Mouse (Mus musculus) kidney, postnatal 36 days (tissue): Measurements from ENCODE around the gene Magi2.
A peak's percentile ranks its signal among the peaks of the same experiment; 100 is the strongest.

Experiments used
- DNase-seq, 2 experiments: peaks; one replicate each; pipeline ENCODE4 v3.0.0; 2021 to 2022; ENCODE audit warnings: mixed read lengths in 2 of 2

Gene Magi2

DNA sequence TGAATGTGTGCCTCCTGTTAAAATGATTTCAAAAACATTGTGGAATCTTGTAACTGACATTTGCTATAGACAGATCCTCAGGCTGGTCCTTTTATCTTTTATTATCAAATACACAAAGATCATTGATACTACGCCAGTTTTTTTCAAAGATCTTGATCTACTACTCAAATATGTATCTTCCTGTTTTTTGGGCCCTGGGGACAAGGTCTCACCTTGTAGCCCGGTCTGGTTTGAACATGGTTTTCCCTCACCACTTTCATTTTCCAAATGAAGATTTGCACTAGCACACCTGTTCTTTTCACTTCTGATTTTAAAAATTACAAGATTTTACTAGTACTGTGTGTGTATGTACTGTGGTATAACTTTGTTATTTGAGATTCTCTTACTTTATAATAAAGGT, 745.9 kb downstream of the Magi2 start:
- DNase-seq: no peak

DNA sequence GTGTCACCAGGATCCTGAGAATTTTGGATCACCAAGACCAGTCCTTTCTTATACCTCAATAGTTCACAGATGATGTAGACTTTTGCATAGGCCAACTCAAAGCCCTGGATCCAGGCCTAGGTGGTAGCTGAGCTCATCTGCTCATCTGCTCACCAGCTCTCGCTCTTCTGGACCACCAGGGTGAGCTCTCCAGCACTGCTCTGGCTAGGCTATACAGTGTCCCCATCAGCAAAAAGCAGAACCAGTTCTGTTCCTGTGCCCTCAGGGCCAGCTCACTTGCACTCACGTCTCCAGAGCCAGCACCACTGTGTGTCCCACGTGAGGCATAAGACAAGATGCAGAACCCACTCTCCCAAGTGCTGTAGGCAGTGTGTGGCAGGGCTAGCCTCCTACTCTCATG, 747.0 kb downstream of the Magi2 start:
- DNase-seq: no peak

DNA sequence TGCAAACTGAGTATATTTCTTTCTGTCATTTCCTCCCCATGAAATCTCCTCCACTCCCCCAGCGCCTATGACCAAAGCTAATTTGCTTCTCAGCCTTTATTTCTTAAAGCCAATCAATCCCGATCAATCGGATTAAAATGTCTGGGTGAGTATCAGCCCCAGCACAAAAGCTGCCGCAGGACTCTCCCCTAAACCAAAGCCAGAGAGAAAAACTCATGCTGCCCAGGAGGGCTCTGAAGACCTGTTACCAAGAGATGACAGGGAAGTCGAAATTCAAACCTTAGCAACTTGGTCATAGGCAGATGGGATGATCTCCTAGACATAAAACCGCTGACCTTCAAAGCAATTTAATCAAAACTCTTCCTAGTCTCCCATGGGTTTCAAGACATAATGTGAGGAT, 754.7 kb downstream of the Magi2 start:
- no peak for DNase-seq

DNA sequence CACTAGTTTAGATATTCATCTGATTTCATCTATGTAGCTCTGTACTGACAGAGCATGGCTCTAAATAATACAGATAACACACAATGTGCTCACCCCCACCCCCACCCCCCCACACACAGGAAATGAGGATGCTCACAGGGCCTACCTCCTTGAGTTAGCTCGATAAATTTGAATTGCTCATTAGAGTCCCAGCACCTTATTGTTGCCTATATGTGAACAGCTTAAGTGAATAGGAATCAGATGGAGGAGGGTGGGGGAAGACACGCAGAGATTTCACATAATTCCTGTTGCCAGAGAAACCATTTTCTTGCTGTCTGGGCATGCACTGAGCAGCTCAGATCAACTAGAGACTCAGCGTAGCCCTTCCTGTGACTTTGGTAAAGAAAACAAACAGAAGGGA, 755.2 kb downstream of the Magi2 start:
- no peak for DNase-seq

DNA sequence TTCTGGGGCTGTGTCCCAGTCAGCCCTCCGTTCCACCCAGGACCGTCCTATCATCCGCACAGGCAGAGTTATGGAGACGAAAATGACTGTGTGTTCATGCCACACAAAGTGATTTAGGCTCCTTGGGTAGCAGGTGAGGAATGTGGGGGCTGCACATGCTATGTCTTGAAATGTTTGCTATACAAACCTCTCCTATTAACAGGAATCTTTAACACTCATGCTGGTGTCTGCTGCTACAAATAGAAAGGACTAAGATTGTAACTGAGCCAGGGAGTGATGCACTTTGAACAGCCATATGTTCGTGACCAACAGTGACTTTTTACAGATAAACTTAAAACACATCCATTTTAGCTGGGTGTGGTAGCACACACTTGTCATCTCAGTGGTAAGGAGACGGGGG, 772.6 kb downstream of the Magi2 start:
- DNase-seq: no peak

DNA sequence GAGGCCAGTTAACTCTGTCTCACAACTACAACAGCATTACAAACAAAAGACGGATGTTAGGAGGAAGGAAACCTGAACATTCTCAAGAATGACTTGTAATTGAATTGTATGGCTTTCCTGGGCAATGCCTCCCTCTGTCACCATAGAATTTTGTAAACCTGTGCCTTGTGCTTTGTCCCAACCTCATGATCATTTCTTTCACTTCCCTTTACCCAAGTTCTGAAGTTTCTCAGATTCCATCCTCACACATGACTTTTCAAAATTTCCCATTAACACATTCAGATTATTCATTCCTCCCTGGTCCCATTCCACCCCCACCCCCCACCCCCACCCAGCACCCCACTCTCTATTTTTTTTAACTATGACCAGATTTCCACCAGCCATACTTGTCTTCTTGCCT, 773.1 kb downstream of the Magi2 start:
- no peak for DNase-seq

DNA sequence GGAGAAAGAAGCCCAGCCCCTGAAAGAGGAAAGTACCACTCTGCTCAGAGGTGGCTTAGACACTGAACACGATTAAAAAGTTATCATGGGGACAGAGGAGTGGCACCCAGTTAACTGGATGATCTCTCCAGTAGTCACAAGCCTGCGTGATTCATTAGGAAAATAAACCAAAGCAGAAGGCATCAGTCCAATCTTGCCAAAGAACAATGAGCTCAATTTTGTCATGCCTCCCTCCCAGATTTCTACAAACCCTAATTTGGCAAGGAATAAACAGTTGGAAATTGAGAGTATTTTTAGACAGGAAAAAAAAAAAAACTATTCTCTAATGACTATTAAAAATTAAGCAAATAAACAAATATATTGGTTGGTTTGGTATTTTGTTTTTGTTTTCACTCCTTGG, 779.8 kb downstream of the Magi2 start:
- DNase-seq: no peak

DNA sequence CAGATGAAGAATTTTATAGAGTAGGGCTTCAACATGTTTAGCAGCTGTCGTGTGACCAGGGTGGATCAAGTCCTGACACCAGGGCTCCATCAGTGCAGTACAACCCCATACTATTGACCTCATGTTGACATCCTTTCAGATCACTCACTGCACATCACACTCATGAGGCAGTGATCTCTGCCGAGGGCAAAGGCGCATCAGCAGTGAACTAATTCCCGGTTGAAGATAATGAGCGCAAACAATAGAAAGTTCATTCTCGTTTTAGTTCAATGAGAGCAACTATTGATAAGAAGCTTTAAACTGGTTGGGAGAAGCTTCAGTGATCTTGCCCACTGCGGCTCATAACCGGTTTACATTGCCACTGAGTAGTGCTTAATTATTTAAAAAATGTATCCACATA, 780.4 kb downstream of the Magi2 start:
- DNase-seq: no peak

DNA sequence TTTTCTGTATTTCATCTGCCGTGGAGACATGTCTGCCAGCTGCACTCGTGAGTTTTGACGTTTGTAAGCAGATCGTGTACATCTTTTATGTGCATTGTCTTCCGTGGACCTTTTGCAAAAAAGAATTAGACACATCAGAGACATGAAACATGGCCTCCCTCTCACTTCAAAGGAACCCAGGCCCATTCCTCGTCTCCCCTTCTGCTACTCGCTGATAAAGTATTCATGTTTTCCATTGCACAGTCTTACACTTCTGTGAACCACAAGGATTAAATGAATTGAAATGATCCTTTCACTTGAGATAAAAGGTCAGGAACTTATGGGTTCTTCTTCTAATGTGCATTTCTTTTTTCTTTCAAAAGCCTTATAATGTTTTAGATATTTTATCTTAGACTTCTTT, 783.4 kb downstream of the Magi2 start:
- DNase-seq: no peak

DNA sequence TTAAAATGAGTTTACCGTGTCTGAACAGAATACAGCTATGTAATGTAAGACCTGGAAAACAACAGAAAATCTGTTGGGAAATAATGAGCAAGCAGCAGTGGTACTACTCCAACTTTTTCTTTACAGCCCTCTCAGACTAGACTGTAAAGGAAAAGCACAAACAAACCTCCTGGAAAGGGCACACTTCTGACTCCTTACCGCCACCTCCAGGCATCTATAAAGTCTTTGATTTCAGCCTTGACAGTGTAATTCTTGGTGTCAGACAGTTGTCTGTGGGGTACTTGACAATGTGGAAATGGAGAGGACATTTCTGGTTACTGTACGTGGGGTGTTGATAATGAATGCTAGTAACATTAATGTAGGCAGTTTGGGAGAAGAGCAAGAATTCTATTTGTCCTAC, 791.2 kb downstream of the Magi2 start:
- DNase-seq: peak in 1 of 2 experiments; percentile 2

DNA sequence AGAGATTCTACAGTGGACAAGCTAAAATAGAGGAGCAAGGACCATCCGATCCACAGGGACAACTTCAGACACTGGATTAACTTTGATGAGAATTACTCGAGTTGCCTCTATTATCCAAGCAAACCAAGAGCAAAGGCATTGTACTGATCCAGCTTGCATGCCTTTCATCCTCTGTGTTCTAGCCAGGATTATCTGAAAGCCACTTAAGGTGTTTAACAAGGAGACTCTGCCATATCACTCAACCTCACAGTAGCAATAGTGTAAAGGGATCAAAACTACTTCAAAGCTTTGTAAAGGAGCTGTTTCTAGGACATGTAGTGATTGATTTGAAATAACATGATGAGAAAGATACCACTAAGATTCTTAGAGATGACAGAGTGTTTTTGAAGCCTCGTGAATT, 819.8 kb downstream of the Magi2 start:
- DNase-seq: no peak

DNA sequence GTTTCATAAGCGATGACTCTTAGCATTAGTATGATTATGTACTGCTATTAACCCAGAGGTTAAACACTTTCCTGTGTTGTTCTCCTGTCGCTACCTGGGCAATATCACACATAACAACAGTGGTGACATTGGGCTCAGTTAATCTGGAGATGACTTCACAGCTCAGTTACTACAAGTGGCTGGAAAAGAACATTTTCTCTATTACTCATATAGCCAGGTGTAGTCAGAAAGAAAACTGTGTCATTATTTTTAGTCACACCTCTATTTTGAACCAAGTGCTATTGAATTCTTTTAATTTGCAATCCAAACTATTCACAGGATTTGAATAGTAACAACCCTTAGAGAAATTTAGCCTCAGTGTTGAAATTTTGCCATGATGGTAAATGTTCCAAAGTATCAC, 821.5 kb downstream of the Magi2 start:
- no peak for DNase-seq

DNA sequence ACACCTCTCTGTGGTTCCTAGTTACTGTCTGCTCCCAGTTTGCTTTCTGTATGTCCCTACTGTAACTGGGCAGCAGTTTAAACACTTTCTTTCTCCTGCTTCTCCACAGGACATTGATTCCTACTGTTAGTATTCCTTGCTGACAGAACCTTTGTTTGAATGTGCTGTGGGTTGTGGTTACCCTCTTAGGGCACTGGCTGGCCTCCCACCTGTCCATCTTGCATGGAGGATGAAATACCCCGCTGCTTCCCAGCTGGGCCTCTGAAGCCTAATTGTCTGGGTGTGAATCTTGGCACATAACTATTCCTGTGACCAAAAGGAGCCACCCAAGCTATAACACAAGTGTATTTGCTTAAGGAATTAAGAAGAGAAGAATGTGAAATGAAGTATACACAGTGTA, 823.4 kb downstream of the Magi2 start:
- no peak for DNase-seq

DNA sequence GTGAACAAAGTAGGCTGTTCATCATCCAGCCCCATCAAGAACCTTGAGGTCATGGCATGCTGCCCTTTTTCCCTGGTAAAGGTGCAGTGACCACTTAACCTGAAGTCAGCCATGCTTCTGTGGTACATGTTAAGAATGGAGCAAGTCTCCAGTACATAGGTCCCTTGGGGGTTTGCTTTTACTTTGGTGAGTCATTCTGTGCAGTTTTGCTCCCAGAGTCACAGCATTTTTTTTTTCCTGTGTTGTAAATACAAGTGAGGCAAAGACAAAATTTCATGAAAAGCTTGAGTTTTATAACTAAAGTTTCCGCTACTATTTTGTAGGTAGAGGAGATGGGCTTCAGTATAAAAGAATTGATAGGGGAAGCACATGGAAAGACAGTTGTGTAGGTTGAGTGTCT, 828.2 kb downstream of the Magi2 start:
- no peak for DNase-seq

DNA sequence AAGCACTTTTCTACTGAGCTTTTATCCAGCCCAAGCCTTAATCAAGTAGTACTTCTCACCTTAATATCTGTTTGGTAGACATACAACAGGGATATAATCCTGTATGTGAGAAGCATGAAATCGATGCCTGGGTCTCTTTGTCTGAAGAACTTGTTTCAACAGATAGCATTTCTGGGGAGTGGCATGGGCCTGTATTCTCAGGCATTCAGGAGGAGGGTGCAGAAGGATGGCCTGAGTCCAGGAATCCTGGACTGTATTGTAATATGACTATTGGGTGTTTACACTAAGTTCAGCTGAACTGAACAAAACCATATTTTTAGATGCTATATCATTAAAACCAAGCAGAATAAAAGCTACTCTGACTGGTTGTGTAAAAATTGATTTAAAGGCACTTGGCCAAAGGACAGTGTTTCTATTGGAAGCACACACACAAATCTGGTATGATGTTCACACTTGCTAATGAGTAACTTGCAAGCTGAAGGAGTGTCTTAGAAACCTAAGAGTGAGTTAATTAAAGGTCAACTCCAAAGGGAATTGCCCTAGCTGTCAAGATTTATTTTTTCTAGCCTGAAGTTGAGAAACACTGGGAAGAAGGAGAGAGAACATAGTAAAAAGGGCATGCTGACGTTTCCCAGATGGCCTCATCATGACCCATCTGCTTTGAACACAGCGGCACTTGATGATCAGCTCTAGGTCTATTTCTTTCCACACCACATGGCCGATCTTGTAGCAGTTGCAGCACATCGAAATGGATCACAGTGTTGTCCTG, 829.4 kb downstream of the Magi2 start:
- DNase-seq: peak in 1 of 2 experiments; percentile 46

DNA sequence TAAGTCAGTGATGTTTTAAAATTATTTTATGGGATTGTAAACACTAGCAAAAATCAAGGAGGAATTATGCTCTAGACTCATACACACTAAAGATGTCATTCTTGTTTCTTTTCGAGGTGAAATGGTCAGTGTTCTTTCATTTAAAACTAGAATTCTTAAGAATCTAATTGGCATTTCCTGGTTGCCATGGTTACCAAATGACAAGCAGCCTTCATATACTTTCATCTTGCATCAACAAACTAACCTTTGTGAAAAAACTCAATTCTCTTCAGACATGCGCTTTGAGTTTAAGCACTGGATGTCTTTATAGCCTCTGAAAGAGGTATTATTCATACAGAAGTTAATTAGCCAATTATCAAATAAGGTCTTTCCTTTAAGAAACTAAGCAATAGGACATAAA, 830.0 kb downstream of the Magi2 start:
- no peak for DNase-seq

DNA sequence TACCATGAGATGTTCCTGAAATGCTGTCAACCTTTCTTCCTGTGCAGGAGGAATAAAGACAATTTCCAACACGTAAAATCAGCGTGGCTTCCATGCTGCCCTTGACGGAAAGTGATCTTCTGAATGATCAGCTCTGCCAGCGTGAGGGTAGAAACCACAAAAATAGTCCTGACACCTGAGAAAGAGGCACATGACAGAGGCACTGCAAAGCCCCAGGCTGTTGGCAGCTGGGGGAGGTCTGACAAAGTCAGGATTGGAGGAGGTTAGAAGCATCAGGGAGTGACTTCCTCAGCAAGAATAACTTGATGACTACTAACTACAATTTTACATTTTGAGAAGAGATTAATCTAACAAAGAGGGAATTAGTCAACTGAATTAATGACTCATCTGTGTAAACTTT, 835.2 kb downstream of the Magi2 start:
- no peak for DNase-seq

DNA sequence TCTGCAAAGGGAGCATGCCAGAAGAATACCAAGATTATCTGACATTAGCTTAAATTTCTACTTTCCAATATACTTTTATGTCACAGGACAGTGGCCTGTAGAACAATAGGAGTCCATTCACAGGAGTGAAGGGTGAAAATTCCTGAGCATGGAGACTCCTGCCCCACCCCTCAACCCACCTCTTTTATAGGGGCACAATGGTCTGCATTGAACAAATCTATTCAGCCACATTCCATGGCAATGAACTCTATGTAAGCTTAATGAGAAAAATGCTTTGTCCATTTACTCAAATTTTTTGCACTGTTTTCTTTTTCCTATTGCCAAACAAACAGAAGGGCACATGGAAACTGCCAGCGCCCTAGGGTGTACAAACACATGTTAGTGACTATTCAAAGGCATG, 838.2 kb downstream of the Magi2 start:
- no peak for DNase-seq

DNA sequence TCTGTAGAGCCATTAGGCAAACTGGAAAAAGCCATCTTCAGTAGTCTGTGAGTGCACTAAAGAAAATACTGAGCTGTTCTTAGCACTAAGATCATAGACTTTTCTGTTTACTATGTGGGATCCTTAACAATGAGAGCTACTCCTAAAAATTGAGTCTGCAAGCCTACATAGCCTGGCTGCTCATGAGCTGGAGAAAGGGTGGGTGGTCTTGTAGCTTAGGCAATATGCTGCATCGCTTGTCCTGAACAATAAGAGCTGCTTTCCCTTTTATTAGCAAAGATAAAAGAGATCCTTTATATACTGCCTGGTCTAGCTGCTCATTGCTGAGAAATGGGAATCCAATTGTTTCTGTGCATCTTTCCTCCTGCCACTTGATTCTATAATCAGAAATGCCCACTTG, 841.7 kb downstream of the Magi2 start:
- no peak for DNase-seq

DNA sequence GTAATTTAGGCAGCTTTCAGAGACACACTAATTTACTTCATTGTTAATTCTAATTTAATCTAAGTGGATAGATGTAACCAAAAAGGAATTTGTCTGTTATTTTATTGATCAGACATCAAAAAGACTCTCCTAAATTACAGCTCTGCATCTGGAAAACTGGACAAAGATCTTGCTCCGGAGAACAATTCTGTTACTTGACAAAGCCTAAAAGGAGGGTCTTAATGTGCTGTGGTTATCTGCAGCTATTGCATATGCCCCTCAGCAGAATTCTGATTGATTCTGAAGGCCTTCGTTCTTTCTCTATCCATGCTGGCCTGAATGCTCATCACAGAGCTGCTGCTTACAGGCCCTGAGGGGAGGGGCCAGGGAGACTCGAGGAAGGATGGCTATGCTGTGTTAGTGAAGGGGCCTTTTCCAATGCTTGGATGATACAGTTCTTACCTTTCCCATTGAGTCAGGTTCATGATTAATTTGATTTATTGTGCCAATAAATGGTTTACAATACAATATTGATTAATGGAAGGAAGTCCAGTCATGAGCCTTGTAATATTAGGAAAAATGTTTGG, 842.2 kb downstream of the Magi2 start:
- no peak for DNase-seq

DNA sequence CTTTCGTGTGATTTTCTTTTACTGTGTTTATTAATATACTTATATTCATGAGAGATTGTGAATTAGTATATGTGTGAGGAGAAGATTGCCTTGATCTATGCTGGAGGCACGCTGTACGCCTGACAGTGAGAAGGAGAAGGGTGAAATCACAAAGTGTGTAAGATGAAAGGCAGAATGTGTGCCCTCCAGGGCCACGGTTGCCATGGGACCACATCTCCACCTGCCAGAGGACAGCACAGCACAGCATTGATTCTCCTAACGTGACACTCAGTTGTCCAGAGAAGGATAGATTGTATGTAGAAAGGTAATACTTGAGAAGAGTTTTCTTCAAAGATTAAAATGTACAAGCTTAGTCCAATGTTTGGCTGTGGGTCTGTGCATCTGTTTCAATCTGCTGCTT, 847.3 kb downstream of the Magi2 start:
- DNase-seq: no peak

DNA sequence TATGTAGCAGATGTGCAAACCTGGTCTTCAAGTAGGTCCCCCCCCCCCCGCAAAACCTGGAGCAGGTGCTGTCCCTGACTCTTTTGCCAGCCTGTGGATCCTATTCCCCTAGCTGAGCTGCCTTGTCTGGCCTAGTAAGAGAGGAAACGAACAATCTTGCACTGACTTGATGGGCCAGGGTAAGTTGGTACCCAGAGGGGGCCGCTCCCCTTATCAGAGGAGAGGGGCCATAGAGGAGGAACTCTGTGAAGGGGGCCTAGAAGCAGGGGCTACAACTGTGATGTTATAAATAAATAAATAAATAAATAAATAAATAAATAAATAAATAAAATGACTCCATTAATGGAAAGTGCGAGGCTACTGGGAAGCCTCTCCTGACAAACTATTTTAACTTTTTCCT, 848.0 kb downstream of the Magi2 start:
- no peak for DNase-seq

DNA sequence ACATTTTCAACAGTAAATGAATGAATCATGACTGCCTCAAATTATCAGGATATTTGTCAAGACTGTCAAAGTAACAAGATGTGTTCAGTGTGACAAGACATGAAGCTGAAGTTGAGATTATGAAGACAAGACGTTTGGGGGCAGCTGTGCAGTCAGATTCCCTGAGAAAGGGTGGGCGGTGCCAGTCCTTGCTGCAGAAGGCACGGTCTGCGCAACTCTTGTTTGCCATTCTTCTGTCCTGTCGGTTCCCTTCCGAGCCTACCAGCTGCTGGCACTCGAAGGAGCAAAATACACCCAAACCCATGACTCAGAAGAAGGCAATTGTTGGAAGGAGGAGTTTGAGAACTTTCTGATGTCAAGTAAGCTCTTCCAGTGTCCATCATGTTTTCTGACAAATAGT, 852.1 kb downstream of the Magi2 start:
- no peak for DNase-seq

DNA sequence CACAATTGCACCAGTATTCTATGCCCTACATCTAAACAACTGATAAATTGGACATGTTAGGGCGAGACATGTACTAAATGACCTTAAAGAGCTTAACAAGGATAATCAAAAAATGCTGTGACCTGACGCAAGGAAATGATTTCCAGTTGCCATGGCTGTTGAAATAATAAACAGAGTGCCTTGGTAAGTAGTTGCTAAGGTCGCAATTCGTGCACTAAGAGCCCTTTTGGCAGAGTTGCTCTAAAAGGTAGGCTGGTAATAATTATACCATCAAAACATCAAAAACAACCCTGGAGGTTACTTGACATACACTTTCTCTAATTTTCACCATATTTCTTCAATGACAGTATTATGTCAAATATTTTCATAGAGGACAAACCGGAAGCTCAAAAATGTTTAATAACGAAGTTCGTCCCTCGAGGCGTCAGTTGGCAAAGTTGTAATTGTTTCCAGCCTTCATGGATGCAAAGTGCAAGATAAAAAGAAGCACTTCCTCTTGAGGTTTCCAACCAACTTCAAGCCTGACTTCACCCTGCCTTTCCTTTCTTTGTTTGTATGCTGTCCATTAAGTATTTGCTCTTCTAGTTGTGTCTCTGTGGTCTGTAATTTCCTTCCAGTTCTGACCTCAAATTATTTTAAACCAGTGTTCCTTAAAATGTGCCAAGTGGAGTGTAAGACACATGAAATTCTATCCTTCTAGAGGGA, 853.9 kb downstream of the Magi2 start:
- no peak for DNase-seq

DNA sequence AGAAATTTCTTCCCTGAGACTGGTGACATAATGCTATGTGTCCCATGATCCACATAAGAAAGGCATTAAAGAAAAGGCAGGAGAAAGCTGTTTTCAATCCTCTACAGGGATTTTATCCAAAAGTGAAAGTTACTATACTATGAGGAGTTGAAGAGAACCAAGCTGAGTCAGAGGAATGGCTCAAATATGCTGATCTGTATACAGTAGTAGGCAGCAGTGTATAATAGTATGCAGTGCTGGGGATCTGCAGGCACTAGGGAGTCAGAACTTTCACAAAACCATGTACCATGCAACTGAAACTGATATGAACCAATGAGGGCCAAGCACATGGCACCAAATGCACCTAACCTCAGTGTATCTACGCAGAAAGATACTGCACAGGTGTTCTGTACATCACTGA, 855.5 kb downstream of the Magi2 start:
- DNase-seq: no peak
